Mouse (Mus musculus) hindbrain, embryonic 15.5 days (tissue): ENCODE measurements at regions not wholly inside any gene's neighbourhood (a gene's known extent, or its start where the extent isn't known, plus 50 kb on each side); places are given as distances from the start of the nearest gene placed in this dataset.

Source experiments
- ATAC-seq: fragments of 200-750 bp; cut with Nextera tagmentation; 2 replicates; pipeline ENCODE4 v1.8.0; 2017; ENCODE audit warnings: low read depth, moderate number of reproducible peaks, moderate TSS enrichment; ENCODE audit not compliant: low FRiP score
- H3K27ac ChIP-seq: fragments of 300-500 bp; sonication (generic); replicated peaks from 2 replicates; pipeline ENCODE4 v1.5.1; 2015; ENCODE audit warnings: mild to moderate bottlenecking, inconsistent platforms
- H3K27me3 ChIP-seq: fragments of 300-500 bp; sonication (generic); 2 replicates; pipeline ENCODE4 v1.6.1; 2015; ENCODE audit warnings: control low read depth, inconsistent platforms
- H3K36me3 ChIP-seq: fragments of 300-500 bp; sonication (generic); 2 replicates; pipeline ENCODE4 v1.6.1; 2015; ENCODE audit warnings: control low read depth, inconsistent platforms
- H3K4me1 ChIP-seq: fragments of 300-500 bp; sonication (generic); replicated peaks from 2 replicates; pipeline ENCODE4 v1.6.1; 2015; ENCODE audit warnings: control low read depth, inconsistent platforms
- H3K4me2 ChIP-seq: fragments of 300-500 bp; sonication (generic); 2 replicates; pipeline ENCODE4 v1.6.1; 2015; ENCODE audit warnings: moderate library complexity, mild to moderate bottlenecking, inconsistent platforms
- H3K4me3 ChIP-seq: fragments of 300-500 bp; sonication (generic); 2 replicates; pipeline ENCODE4 v1.5.1; 2015; ENCODE audit warnings: mild to moderate bottlenecking, inconsistent platforms
- H3K9ac ChIP-seq: fragments of 300-500 bp; sonication (generic); 2 replicates; pipeline ENCODE4 v1.6.1; 2015; ENCODE audit warnings: inconsistent platforms
- H3K9me3 ChIP-seq: fragments of 300-500 bp; sonication (generic); 2 replicates; pipeline ENCODE4 v1.6.1; 2016; ENCODE audit warnings: control low read depth, inconsistent platforms
- WGBS: fragments of 180-500 bp; shearing (Covaris S2); methylation state at CpG from one replicate; pipeline ENCODE4 v1.1.7; 2015; 5-methylcytosine and 5-hydroxymethylcytosine counted together

DNA sequence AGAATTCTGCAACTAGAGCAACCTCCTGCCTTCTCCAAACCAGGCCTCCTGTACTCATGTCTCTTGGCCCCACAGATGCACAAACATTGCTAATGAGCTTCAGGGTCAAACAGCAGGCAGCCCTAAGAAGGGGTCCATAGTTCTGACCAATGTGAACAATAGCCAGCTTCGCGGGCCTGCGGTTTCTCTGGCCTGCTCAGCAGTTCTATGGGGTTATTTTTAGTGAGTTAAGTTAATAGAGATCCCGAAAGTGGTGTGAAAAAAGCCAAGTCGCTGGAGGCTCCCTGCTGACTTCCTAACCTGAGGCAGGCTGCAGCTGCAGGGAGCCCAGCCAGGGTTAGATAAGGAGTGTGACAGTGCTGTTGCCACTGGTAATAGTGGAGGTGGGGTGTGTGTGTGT, 106.6 kb downstream of the Pdcd6ip start:
- H3K27me3 ChIP-seq: no peaks in the 10 kb centered on the region
- H3K9me3 ChIP-seq: no peaks in the 10 kb centered on the region
- H3K9ac ChIP-seq: no peak overlapping the region
- H3K4me1 ChIP-seq: no peaks in the 10 kb centered on the region
- H3K4me3 ChIP-seq: no peak overlapping the region
- no peak overlapping the region for H3K4me2 ChIP-seq
- no peak overlapping the region for H3K27ac ChIP-seq
- ATAC-seq: no peak
- no peaks in the 10 kb centered on the region for H3K36me3 ChIP-seq
- WGBS: 10% methylated on average over 5 of the region's 5 CpGs

DNA sequence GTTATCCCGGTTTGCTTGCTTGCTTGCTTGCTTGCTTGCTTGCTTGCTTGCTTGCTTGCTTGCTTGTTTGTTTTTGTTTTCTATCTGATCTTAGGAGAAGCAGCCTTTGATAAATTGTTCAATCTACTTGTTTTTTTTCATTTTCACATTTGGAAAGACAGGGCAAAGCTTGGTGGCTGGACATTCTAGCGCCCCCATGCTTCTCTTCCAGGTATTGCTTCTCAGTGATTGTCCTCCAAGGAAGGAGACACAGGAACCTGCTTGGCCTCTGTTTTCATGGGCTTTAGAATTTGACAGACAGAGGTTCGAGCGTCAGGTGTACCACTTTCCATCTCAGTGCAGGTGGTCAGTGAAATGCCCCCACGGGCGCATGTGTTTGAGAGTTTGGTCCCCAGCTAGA, 120.8 kb downstream of the Pdcd6ip start:
- no peak overlapping the region for H3K9ac ChIP-seq
- H3K27me3 ChIP-seq: no peaks in the 10 kb centered on the region
- no peaks in the 10 kb centered on the region for H3K36me3 ChIP-seq
- no peak overlapping the region for H3K4me2 ChIP-seq
- 55% methylated on average over 6 of the region's 6 CpGs for WGBS
- no peak overlapping the region for H3K4me3 ChIP-seq
- no peaks in the 10 kb centered on the region for H3K4me1 ChIP-seq
- no peak for ATAC-seq
- H3K9me3 ChIP-seq: no peaks in the 10 kb centered on the region
- H3K27ac ChIP-seq: no peak overlapping the region

DNA sequence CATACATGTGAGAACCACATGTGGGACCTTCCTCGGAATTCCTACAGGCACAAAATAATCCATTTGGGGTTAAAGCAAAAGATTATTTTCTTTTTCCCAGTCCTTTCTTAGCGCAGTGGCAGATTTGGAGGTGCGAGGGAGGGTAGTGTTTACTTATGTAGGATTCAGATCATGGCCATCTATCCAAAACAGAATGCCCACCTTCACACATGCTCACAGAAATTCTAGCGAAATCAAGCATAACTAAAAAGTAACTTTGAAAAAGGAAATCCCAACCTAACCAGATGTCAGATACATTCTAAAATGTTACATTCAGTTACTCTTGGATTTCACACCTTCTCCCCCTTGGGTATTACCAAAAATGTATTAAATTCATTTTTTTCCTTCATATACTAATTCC, 121.6 kb downstream of the Pdcd6ip start:
- Histone ChIP-seq H3K9ac (no peak overlapping the region), H3K4me1 (no peaks in the 10 kb centered on the region), H3K4me2 (no peak overlapping the region), H3K36me3 (no peaks in the 10 kb centered on the region), H3K9me3 (no peaks in the 10 kb centered on the region), H3K4me3 (no peak overlapping the region), H3K27me3 (no peaks in the 10 kb centered on the region), H3K27ac (no peak overlapping the region)
- no peak for ATAC-seq
- 95% methylated on average over 4 of the region's 4 CpGs for WGBS

DNA sequence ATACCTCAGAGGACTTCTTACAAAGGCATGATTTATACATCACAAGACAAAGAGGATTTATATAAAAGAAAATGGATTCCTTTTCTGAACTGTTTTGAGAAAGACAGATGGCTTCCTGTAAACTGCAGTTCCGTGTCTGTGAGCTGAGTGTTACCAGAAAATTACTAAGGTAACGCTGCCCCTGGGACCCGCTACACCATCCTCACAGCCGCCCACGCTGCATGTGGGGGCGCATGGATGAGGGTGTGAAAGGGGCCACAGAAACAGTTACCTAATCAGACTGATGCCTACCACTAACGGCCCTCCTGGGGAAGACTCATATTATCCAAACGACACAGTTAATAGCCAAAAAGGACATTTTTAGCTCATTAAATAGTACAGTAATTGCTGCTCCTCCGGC, 129.8 kb downstream of the Pdcd6ip start:
- ATAC-seq: no peak
- H3K4me2 ChIP-seq: no peak overlapping the region
- H3K27me3 ChIP-seq: no peaks in the 10 kb centered on the region
- H3K4me3 ChIP-seq: no peak overlapping the region
- no peaks in the 10 kb centered on the region for H3K36me3 ChIP-seq
- H3K9me3 ChIP-seq: no peaks in the 10 kb centered on the region
- no peak overlapping the region for H3K27ac ChIP-seq
- WGBS: 68% methylated on average over 9 of the region's 9 CpGs
- no peak overlapping the region for H3K9ac ChIP-seq
- H3K4me1 ChIP-seq: no peaks in the 10 kb centered on the region

DNA sequence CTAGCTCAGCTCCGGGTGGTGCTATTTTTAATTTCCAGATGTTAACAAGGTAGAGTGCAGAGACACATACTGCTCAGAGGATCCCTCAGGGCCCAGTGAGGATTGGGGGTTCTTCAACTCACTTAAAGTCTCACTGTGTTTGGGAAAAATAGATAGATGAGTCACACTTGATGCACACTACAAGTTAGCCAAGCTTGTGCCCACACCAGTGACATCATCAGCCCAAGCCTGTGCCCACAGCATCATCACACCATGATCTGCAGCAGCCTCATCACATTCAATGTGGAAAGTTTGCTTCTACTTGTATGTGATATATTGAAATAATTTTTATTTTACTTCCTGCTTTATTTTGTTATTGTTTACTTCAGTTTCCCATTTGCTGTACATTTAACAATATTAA, 139.2 kb downstream of the Pdcd6ip start:
- no peak overlapping the region for H3K9ac ChIP-seq
- no peak overlapping the region for H3K4me3 ChIP-seq
- H3K27ac ChIP-seq: no peak overlapping the region
- no peaks in the 10 kb centered on the region for H3K9me3 ChIP-seq
- WGBS: 91% methylated on average over 1 of the region's 1 CpGs
- no peak for ATAC-seq
- no peak overlapping the region for H3K4me2 ChIP-seq
- no peaks in the 10 kb centered on the region for H3K4me1 ChIP-seq
- H3K27me3 ChIP-seq: no peaks in the 10 kb centered on the region
- no peaks in the 10 kb centered on the region for H3K36me3 ChIP-seq

DNA sequence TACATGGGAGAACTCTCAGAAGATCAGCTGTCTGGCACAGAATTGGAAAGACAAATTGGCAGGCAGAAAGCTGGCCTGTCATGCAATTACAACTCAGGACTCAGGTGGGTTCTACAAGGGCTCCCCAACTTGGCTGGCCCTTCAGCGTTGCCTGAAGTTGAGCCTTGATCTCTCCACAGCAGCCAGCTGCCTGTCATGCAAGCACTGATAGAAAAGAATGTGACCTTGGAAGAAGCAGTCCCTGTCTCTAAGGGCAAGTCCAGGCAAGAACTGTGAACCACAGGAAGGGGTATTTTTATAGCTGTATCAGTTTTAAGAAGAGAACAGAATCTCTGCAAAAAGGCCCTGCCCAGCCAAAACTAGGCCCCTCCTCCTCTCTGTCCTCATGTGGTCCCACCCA, 140.4 kb downstream of the Pdcd6ip start:
- ATAC-seq: no peak
- no peak overlapping the region for H3K27ac ChIP-seq
- H3K9ac ChIP-seq: no peak overlapping the region
- H3K4me2 ChIP-seq: no peak overlapping the region
- no peaks in the 10 kb centered on the region for H3K27me3 ChIP-seq
- H3K4me3 ChIP-seq: no peak overlapping the region
- no peaks in the 10 kb centered on the region for H3K36me3 ChIP-seq
- H3K9me3 ChIP-seq: no peaks in the 10 kb centered on the region
- no peaks in the 10 kb centered on the region for H3K4me1 ChIP-seq
- 76% methylated on average over 1 of the region's 1 CpGs for WGBS

DNA sequence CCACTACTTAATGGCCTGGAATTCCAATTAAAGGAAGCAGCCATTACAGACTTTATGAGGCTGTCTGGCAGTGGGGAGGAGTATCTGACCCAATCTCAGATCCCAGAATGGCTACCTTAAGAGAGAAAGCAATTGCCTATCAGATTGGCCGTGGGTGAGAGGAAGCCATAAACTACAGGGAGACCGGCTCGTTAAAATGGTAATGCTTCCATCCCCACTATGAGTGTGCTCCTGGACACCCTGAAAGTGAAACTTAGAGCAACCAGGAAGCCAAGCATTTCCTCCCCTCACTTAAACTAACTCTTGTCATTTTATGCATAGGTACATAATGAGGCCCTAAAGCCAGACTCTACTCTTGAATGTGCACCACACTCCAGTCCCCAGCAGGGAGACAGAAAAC, 141.4 kb downstream of the Pdcd6ip start:
- WGBS: 80% methylated on average over 3 of the region's 3 CpGs
- H3K27ac ChIP-seq: no peak overlapping the region
- no peaks in the 10 kb centered on the region for H3K36me3 ChIP-seq
- no peak for ATAC-seq
- no peak overlapping the region for H3K4me3 ChIP-seq
- no peaks in the 10 kb centered on the region for H3K4me1 ChIP-seq
- H3K27me3 ChIP-seq: no peaks in the 10 kb centered on the region
- no peaks in the 10 kb centered on the region for H3K9me3 ChIP-seq
- no peak overlapping the region for H3K9ac ChIP-seq
- no peak overlapping the region for H3K4me2 ChIP-seq

DNA sequence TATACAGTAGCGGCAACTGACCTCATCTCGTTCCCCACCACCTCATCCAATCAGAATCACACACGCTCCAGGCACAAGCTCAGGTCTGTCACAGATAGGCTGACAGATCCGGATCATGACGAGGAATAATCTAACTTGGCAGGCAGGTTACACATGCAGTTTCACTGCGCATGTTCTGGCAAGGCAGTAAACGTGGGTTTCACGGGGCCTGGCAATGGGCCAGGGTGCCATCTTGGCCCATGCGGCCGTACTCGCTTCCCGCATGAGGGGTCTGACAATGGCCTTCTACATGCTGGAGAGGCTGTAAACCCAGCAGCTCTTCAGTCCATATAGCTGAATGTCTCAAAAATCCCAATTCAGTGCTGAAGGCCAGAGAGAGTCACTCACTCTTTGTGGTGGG, 154.1 kb downstream of the Pdcd6ip start:
- Histone ChIP-seq H3K27ac (no peak overlapping the region), H3K4me1 (no peaks in the 10 kb centered on the region), H3K9me3 (no peaks in the 10 kb centered on the region), H3K9ac (no peak overlapping the region), H3K27me3 (no peaks in the 10 kb centered on the region), H3K36me3 (no peaks in the 10 kb centered on the region), H3K4me2 (no peak overlapping the region), H3K4me3 (no peak overlapping the region)
- no peak for ATAC-seq
- 89% methylated on average over 12 of the region's 12 CpGs for whole genome bisulfite sequencing

DNA sequence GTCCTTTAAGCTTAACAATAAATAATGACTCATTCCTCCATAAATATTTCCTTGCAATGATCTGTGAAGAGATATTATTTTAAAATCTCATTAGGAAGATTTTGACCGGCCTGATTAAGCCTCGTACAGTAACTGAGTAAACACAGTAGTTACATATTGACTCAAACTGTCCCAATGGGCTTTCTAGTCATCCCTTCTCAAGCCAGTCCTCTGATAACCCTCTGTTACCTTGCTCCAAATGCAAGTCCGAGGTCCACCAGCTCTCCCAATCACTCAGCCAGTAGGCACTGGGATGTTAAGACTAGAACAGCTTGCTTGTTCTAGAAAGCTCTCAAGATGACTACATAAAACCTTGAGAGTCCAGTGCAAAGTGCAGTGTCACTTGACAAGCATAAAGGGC, 160.6 kb downstream of the Pdcd6ip start:
- H3K9me3 ChIP-seq: no peaks in the 10 kb centered on the region
- no peaks in the 10 kb centered on the region for H3K4me1 ChIP-seq
- H3K27me3 ChIP-seq: no peaks in the 10 kb centered on the region
- no peak overlapping the region for H3K27ac ChIP-seq
- no peak overlapping the region for H3K9ac ChIP-seq
- WGBS: 77% methylated on average over 3 of the region's 3 CpGs
- H3K4me3 ChIP-seq: no peak overlapping the region
- no peak overlapping the region for H3K4me2 ChIP-seq
- no peaks in the 10 kb centered on the region for H3K36me3 ChIP-seq
- ATAC-seq: no peak

DNA sequence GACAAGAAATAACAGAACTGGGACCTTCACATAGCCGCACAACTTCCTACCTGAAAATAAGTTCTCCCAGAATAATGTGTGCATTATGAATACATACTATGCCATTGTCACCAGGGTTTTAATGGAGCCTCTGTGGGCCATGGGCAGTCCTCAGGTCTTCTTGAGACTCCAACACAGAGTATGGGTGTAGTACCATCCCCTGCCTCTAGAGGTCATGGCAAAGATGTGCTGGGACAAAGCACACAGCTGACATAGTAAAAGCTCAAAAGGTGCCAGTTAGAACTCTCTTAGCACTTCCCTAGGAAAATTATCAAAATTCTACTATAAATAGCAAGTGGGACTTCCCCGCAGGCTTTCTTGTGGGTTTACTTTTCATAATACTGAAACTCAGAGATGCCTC, 179.5 kb downstream of the Pdcd6ip start:
- Histone ChIP-seq H3K4me1 (no peaks in the 10 kb centered on the region), H3K27me3 (no peaks in the 10 kb centered on the region), H3K4me3 (no peak overlapping the region), H3K9ac (no peak overlapping the region), H3K9me3 (no peaks in the 10 kb centered on the region), H3K36me3 (no peaks in the 10 kb centered on the region), H3K4me2 (no peak overlapping the region), H3K27ac (no peak overlapping the region)
- 89% methylated on average over 2 of the region's 2 CpGs for WGBS
- no peak for ATAC-seq

DNA sequence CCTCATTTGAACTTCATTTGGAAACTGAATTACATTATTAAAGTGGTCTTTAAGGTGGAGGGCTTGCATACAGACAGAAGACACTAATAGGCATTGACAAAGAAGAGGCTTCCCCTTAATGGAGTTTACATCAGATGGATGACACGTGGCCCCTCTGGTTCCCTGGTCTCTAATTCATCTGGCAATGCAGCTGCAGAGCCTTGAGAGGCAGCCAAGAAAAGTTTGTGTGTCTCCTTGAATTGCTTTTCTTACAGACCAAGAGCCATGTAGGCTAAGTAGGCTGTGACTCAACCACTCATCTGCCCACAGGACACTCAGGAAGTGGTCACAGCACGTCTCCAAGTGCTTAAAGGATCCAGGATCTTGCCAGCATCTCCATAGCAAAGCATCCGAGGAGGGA, 183.8 kb downstream of the Pdcd6ip start:
- no peak for ATAC-seq
- 77% methylated on average over 3 of the region's 3 CpGs for WGBS

DNA sequence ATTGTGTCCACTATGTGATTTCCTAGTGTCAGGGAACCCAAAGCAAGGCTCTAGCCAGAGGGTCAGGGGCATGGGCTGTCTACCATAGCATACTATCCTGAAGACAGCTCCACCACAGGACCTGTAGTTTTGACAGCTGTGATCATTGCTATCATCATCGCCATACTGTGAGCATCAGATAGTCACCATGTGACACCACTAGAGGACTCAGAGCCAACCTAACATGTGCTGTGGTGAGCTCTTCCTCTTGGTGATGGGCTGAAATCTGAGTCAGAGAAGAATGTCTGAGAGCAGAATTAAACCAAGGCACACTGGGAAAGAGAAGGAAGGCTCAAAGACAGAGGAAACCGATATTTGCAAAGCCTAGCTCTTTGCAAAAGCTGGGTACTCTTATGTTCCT, 184.9 kb downstream of the Pdcd6ip start:
- no peaks in the 10 kb centered on the region for H3K9me3 ChIP-seq
- H3K4me3 ChIP-seq: no peak overlapping the region
- no peaks in the 10 kb centered on the region for H3K36me3 ChIP-seq
- no peaks in the 10 kb centered on the region; the same call in 1 of the 2 replicates for H3K4me1 ChIP-seq
- H3K9ac ChIP-seq: no peak overlapping the region
- H3K4me2 ChIP-seq: no peak overlapping the region
- no peak overlapping the region for H3K27ac ChIP-seq
- WGBS: 92% methylated on average over 2 of the region's 2 CpGs
- H3K27me3 ChIP-seq: no peaks in the 10 kb centered on the region
- ATAC-seq: no peak

More for the DNA sequence above, 183.8 kb downstream of the Pdcd6ip start:
- Histone ChIP-seq H3K9ac (no peak overlapping the region), H3K4me2 (no peak overlapping the region), H3K4me1 (no peaks in the 10 kb centered on the region; the same call in 1 of the 2 replicates), H3K36me3 (no peaks in the 10 kb centered on the region), H3K27ac (no peak overlapping the region), H3K9me3 (no peaks in the 10 kb centered on the region), H3K27me3 (no peaks in the 10 kb centered on the region), H3K4me3 (no peak overlapping the region)

DNA sequence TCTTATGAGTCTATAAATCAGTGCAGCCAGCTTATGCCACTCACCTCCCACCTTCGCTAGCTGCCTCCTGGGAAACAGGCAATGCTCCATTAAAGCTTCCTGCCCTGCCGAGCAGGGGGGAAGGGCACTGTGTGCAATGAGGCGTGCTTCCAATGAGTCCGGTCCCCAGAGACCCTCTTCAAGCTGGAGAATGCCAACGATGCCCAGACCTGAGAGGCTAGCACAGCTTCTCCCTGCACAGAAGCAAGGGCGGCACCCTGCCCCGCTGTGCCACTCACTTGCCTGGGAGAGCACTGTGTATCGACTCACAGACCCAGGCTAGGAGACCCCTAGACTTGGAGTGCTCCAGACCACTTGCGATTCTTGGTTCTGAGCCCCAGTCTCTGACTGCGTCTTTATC, 188.3 kb downstream of the Pdcd6ip start:
- Histone ChIP-seq H3K36me3 (no peaks in the 10 kb centered on the region), H3K4me1 (no peaks in the 10 kb centered on the region; the same call in 1 of the 2 replicates), H3K27ac (no peak overlapping the region), H3K27me3 (no peaks in the 10 kb centered on the region), H3K9me3 (no peaks in the 10 kb centered on the region), H3K4me3 (no peak overlapping the region), H3K4me2 (no peak overlapping the region), H3K9ac (no peak overlapping the region)
- 56% methylated on average over 10 of the region's 10 CpGs for WGBS
- ATAC-seq: no peak
